Mouse (Mus musculus): ENCODE measurements at regions not wholly inside any gene's neighbourhood (a gene's known extent, or its start where the extent isn't known, plus 50 kb on each side); places are given as distances from the start of the nearest gene placed in this dataset.

- no peak; the same call in 1 of the 2 replicates for TF ChIP-seq CTCF (IDR thresholded peaks at IDR 0.05; ENCODE audit: low read depth, low read length)
- no peak for TF ChIP-seq POLR2A (IDR thresholded peaks at IDR 0.05; ENCODE audit: extremely low read depth, insufficient read depth, low read length)
Observed at GRCm38 (mm10) chr7:37005701-37006100, 307.8 kb downstream of the Tshz3 start.

Measured in liver, adult 2 months (tissue).